Mouse (Mus musculus) ES-CJ7 (cell line): Measurements from ENCODE around the gene Ubl5.
"Not testable (repeated sequence)": the region's sequence is repeated elsewhere in the genome, so short reads cannot be mapped to it uniquely, and the experiment has no call there.

Source experiments
- DNase-seq: peaks from one replicate; pipeline ENCODE4 v3.0.0; 2011; ENCODE audit warnings: low read depth, low spot score

Ubl5 gene

DNA sequence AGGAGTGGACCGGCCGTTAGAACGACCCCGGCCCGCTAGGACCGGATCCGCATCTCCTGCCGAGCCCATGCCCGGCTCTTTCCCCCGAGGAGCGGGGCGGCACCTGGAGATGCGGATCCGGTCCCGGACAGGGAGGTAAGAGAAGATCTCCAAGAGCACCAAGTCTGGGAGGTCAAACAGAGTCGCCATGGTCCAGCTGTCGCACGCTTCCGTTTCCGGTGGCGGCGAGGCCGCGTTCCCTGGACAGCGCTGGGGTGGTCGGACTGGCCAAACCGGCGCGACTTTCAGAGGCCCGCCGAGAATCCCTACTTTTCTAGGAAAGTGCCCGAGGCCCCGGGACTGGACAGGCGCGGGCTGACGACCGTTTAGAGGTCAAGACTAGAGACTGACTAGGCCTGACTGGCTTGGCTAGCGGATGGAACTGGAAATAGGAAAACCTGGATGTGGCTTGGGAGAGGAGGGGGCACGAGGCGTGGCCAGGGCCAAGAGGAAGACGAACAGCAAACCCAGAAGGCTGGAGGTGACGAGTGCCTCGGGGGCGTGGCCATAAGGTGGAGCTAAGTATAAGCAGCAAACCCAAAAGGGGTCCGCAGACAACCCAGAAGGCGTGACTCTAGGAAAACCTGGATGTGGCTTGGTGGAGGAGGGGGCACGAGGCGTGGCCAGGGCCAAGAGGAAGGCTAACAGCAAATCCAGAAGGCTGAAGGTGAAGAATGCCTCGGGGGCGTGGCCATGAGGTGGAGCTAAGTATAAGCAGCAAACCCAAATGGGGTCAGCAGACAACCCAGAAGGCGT, at the start of gene Ubl5:
Gene Ubl5, plus strand, starts transcription at position 778 of the 795 bp plus-strand sequence.
- peak; percentile 99 for DNase-seq

DNA sequence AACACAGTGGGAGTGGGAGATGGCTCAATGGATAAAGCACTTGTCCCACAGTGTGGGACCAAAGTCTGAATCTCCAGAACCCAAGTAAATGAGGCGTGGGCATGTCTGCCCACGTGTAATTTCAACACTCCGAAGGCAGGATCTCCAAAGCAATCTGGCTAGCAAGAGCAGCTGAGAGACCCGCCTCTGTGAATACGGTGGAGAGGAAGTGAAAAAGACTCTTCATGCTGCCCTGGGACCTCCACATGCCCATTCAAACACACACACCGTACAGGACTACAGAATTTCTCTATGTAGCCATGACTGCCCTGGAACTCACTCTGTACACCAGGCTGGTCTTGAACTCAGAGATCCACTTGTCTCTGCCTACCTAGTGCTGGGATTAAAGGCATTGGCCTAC, 41.4 kb upstream of the Ubl5 start:
- no peak for DNase-seq

DNA sequence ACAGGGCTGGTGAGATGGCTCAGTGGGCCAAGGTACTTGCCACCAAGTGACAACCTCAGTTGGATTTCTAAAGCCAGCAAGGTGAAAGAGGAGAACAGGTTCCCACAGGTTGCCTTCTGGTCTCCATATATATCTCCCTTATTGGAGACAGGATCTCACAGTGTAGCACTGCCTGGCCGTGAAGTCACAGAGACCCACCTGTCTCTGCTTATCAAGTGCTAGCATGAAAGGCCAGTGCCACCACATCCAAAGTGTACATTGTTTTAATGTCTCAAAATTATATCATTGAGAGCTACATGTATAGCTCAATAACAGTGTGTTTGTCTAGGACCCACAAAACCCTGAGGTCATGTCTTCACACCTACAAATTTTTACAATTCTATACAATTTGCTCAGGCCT, 36.4 kb upstream of the Ubl5 start:
- no peak for DNase-seq

DNA sequence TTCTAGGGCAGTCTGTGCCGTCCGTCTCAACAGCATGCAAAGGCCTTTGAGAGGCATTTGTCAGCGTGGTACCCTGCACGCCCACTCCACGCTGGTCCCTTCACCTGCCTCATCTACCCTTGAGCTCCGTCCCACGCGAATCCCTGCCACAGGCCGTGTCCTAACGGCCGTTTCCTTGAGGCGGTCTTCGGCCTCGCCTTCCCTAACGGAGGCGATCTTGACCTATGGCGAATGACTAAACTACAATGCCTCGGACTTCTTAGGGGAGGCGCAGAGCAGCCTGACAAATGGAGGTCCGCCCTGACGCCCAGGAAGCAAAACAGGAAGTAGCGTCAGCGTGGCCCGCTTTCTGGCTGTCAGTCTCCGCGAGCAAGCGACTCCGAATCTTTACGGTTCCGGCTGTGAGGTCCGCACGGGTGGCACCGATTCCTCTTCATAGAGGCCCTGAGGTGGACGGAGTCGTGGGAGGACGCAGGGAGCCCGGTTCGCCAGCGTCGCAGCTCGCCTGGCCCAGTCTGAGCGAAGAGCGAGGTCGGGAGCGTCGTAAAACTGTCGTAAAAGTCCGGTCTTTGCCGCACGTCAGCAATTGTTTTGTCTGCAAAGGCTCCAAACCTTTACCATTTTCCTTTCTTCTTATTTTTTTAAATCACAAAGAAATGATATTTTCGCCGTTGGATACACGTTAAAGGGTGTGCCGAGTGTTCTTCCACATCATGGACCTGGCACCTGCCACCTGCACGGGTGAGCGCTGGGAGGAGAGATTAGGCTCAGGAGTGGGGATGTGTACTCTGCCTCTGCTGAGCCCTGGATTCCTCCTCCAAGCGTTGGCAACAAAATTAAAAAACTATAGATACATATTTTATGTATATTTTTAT, 35.3 kb upstream of the Ubl5 start:
- peak; percentile 95 for DNase-seq

DNA sequence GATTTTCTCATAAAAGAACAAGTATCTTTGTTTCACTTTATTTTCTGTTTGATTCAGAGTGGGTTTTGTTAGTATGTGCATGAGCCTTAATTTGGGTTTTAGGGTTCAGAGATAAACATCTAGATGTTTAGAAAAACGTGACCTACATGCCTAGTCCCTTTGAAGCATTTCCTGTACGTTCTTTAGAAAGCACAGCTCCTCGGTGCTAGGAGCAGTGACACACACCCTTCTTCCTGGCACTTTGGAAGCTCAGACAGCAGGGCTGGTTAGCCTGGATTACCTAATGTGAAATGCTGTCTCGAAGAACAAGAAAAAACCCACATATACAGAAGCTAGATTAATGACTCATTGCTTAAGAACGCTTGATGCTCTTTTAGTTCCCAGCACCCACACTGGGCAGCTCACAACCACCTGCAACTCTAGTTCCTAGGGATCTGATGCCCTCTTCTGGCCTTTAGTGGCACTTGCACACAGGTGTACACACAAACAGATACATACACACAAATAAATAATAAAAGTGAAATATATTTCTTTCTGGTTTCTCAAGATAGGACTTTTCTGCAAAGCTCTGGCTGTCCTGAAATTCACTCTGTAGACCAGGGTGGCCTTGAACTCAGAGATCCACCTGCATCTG, 32.7 kb upstream of the Ubl5 start:
- DNase-seq: peak; percentile 33

DNA sequence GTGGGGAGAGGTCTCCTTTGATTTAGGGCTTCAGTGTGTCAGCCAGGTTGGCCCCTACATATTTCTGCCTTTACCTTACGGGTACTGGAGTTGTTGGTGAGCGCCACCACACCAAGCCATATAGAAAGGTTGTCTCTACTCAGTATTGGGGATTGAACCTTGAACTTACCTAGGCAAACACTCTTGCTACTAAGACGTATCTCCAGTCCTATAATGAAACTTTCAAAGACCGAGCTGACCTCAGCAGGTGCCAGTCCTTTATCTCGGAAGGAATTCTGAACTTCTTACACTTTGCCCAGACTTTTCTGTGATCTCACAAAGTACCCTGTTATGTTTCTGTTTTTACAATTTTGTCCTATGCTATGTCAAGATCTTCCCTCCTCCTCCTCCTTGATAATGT, 30.7 kb upstream of the Ubl5 start:
- no peak for DNase-seq

DNA sequence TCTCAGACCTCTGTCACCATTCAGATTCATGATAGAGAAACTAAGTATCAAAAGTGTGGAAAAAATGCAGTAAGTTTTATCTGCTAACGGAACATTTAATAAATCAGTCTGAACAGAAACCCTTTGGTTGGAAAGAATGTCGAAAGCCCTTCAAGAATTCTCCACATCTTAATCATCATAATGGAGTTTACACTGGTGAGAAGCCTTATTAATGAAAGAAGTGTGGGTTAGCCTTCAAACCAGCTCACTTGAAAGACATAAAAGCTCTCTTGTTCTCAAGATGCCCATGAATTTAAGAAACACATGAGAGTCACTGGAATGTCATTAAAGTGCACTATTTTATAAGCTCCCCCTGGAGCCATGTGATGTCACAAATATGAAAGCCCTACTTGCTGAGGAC, 26.0 kb upstream of the Ubl5 start:
- DNase-seq: no peak

DNA sequence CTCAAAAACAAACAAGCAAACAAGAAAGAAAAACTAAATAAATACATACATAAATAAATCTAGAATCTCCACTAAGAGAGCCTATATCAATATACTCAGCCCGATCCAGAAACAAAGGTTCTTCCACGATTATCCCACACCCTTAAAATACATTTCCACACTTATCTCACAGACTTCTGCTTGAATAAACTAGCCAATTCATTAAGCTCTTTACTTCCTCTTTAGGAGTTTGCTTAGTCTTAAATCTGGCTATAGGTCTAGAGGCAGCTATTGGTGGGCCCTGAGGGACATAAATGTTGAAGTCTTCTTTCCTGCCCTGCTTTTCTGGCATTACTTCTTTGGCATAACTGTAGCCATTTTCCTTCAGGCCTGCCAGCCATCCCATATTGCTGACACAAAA, 11.3 kb upstream of the Ubl5 start:
- no peak for DNase-seq

DNA sequence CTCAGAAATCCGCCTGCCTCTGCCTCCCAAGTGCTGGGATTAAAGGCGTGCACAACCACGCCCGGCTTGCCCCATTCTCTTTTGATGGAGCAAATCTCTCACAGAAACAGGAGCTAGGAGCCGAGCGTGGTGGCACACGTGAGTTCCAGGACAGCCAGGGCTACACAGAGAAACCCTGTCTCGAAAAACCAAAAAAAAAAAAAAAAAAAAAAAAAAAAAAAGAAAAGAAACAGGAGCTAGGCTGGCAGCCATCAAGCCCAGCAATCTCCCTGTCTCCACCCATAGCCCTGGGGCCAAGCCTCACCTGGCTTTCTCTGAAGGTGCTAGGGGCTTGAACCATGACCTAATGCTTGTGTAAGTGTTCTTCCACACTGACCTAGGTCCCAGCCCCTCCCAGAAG, 7.0 kb upstream of the Ubl5 start:
- DNase-seq: not testable (repeated sequence)

DNA sequence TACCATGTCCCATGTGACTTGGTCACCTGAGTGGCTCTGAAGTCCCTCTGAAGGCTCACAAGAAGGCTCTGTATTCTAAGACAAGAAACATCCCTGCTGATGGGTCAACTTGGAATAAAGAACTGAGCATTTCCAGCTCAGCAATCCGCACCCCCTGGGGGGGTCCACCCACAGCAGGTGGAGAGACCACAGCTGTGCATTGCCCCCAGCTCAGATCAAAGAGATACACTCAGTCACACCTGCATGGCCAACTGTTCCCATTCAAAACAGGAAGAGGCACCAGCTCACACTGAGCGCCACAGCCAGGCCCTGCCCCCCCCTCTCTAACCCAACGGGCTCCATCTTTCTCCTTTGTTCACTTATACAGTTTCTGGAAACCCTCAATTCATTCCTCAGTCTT, 6.4 kb upstream of the Ubl5 start:
- DNase-seq: no peak

DNA sequence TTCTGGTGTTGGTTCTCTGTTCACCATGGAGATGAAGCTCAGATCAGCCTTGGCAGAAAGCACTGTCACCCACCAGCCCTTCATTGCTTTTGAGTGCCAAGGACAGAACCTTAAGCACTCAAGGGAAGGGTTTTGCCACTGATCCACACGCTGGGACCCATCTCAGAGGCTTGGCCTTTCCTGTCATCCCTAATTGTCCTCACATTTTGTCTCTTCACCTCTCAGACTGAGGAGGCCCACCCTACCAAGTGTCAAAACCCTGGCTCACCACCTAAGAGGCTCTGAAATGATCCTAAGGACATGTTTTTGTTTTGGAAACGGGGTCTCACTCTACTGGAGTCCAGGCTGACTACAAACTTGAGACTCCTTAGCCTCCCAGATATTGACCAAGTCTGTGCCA, 5.9 kb upstream of the Ubl5 start:
- DNase-seq: no peak

DNA sequence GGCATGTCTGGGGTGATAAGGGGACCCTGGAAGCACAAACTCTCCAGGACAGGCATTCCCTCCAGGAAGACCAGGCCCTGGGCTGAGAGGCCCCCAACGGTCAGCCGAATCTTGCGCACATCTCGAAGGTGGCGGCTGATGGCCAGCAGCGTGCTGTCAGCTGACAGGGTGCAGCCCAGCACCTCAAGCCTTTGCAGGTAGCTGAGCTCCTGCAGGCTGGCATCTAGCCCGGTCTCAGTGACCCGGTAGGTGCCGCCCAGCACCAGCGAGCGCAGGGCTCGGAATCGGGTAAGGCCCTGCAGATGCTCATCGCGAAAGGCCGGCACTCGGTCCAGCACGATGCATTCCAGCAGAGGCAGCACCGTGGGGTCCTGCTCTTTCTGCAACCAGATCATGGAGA, 4.1 kb upstream of the Ubl5 start:
- DNase-seq: no peak

DNA sequence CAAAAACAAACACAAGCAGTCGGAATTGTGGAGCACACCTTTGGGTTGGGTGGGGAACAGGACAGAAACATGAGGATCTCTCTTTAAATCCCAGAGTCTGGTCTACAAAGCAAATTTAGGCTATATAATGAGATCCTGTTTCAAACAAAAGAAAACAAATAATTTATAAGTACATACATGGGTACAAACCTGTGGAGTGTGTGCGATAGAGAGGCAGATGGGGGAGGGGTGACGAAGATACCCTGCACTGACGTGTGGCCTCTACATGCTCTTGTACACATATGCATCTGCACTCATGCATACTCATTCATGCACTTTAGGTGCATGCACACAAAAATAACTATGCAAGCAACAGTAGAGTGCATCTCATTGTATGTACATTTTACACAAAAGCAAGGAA, 3.2 kb upstream of the Ubl5 start:
- no peak for DNase-seq

DNA sequence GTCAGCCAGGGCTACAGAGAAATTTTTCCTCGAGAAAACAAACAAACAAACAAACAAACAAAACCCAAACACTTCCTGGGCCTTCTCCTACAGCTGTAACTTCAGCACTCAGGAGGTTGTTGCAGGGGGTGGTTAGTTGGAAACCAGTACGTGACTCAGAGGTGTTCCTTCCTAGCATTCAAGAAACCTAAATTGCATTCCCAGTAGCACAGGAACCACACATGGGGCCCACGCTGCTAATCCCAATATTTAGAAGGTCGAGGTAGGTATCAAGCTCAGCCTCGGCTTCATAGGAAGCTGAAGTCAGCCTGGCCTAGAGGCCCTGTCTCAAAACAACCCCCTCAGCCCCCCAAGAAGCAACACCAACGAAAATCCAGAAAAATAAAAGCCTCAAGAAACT, 1.2 kb upstream of the Ubl5 start:
- DNase-seq: no peak

DNA sequence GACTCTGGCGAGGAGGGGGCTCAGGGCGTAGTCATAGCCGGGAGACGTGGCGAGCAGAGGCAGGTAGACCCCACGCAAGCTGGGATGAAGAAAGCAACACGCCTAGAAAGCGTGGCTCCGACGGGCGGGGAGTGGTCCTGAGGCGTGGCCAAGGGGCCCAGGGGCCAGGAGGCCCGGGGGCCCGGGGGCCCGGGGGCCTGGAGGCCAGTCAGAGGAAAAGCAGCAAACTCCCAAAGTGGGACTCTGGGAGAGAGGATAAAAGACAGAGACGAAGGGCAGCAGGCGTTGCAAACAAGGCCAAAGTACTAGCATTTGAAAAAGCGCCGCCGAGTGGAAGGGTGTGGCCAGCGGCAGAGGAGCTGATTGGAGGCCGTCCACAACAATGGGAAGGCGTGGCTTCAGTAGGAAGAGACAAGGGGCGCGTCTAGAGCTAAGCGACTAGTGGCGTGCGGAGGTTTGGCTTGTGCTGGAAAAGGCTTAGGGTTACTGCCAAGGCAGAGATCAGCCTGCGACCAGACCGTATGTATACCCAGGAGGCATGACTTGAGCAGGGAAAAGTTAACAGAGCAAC, 303 bp downstream of the Ubl5 start:
- peak; percentile 95 for DNase-seq

DNA sequence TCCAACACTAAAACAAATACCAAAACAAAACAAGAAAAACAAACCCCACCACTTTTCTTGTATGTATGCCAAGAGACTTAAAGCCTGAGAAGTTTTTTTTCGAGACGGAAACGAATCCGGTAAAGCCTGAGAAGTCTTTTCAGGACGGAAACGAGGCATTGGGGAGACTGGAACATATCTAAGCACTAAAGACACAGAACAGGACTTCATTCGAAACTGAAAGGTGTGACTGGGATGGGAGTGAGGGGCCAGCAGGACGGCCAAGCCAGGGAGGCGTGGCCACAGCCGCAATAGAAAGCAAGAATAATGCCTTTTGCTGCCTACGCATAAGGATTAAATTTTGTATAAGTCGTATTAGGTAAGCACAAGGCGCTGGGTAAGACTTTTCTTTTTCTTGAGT, 1.1 kb downstream of the Ubl5 start:
- DNase-seq: no peak

DNA sequence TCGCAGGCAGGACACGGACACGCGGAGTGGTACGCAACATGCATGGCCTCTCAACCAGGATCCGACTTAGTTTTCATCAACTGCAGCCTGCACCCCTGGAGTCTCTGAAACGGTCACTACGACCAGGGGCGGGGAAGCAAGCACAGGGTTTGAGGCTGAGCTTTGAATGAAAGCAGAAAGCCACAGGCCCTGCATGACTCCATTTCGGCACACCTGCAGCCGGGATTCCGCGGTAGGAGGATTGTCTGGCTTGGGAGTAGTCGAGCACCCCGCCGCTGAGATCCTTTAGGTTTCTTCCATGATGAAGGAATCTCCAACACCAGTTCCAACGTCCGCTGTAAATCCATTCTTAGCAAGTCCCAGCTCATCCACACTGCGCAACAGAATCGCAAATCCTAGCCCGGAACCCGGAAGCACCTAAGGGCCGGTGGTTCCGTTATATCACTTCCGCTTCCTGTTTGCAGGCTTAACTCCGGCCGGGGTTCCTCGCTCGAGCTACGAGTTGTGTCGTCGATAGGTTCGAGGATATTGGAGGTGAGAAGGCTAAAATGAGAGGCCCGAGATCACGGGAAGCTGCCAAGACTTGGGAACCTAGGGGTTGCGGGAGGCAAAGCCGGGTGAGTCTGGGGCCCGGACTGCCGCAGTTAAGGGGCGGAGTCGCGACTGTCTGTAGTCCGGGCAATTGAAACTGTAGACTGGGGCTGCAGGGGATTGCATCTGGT, 1.8 kb downstream of the Ubl5 start, which contains the start of gene Fbxl12:
Gene Fbxl12, minus strand, starts transcription at position 408 of the 722 bp plus-strand sequence.
- DNase-seq: peak; percentile 76

DNA sequence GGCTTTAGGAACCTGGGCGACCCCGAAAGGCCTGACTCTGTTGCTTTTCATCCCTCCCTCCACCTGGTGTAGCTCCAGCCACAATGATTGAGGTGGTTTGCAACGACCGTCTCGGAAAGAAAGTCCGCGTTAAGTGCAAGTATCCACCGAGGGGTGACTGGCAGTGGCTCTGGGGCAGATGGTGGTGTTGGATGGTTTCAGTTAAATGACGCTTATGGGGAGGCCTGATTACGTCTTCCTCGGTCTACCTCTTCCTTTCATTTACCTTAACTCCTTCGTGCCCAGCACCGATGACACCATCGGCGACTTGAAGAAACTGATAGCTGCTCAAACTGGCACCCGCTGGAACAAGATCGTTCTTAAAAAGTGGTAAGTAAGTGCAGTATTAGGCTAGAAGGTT, 2.4 kb downstream of the Ubl5 start:
- no peak for DNase-seq

DNA sequence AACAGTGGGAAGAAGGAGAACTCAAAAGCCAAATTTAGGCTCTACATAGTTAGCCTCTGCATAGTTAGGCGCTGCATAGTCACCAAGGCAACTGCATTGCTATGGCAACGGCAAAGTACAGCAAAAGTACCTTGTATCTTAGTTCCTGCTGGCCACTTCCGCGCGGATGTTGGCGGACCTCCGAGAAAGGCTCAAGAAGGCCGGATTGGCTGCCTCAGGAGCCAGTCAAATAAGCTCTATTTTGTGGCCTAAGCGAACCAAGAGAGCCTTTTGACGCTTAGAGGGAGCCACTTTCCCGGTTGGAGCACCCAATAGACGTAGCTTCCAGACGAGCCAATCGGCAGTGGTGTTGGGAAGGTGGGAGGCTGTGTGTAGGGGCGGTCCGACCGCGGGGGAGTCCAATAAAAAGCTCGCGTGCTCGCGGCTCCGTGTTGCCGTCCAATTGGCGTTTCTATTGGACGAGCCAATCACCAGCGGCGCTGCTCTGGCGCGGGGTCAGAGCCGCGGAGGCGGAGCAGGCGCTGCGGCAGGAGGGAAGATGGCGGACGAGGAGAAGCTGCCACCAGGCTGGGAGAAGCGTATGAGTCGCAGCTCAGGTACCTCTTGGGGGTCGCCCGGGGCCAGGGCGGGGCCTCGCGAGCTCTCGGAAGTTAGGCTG, 9.1 kb downstream of the Ubl5 start, which contains the start of gene Pin1:
Gene Pin1, plus strand, starts transcription at position 494 of the 658 bp plus-strand sequence.
- peak; percentile 99 for DNase-seq

DNA sequence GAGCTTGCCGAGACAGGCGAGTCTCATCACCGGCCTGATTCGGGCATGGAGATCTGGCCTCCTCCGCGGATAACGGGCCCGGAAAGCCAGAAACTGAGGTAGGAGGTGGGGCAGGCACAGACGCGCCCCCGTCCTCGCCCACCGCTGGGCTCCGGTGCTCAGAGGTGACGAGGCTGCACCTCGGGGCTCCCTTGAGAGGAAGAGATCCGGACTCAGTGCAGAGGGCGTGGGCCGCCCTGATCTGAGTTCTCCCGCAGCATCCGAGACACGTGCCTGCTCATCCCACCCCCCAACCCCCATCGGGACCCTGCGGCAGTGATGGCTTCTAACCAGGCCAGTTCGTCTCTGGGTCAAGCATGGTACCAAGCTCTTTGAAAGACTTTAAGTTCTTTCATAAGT, 9.6 kb downstream of the Ubl5 start:
- DNase-seq: no peak

DNA sequence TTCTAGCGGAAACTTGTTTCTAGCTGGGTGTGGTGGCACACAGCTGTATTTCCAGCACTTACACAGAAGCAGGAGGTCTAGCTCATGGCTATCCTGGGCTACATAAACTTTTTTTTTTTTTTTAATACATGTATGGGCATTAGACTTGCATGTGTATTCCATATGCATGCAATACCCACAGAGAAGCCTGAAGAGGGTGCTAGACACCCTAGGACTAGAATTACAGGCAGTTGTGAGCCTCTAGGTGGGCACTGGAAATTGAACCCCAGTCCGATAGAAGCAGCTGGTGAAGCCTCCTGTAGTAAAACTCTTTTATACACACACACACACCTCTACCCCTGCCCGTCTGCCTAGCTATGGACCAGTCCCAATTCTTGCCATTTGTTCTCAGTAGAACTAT, 11.2 kb downstream of the Ubl5 start:
- DNase-seq: no peak
